Mouse (Mus musculus): ENCODE measurements around the gene Rnf145. TPM values are rescaled to one million over a fixed set of nuclear protein-coding genes. Genes with fewer than 3 reads are reported as not detected.

Rnf145 gene
- total RNA-seq (2021): 10 to 100 TPM; 30.6 to 32.2 TPM
- long read RNA-seq, experiment 1, transcript Rnf145-201 (11 exons, 3,570 nt): major isoform, 40 of 53 reads
- long read RNA-seq, experiment 1, partial matches to known transcripts: 6 of 53 reads
- long read RNA-seq, experiment 1, other reads (novel, unspliced or antisense): 7 of 53 reads
- long read RNA-seq, experiment 2, transcript Rnf145-201 (11 exons, 3,570 nt): major isoform, 41 of 50 reads
- long read RNA-seq, experiment 2, partial matches to known transcripts: 5 of 50 reads
- long read RNA-seq, experiment 2, other reads (novel, unspliced or antisense): 4 of 50 reads

GRCm38 (mm10) chr11:44518281-44519095, at the start of gene Rnf145:
Gene Rnf145, plus strand, starts transcription at chr11:44518964.
- DNase-seq (ENCODE audit: low spot score in 2 of 2): peak; percentile 60 to 74

GRCm38 (mm10) chr11:44469646-44470431, 48.9 kb upstream of the Rnf145 start:
- DNase-seq (ENCODE audit: low spot score in 2 of 2): no peak

GRCm38 (mm10) chr11:44470432-44471336, 48.1 kb upstream of the Rnf145 start, which contains the start of gene Ublcp1:
Gene Ublcp1, minus strand, starts transcription at chr11:44470498.
- DNase-seq (ENCODE audit: low spot score in 2 of 2): peak; percentile 92 to 93

GRCm38 (mm10) chr11:44471337-44471995, 47.3 kb upstream of the Rnf145 start:
- no peak for DNase-seq (ENCODE audit: low spot score in 2 of 2)

GRCm38 (mm10) chr11:44475467-44475866, 43.3 kb upstream of the Rnf145 start:
- no peak for DNase-seq (ENCODE audit: low spot score in 2 of 2)

GRCm38 (mm10) chr11:44476445-44476844, 42.3 kb upstream of the Rnf145 start:
- no peak for DNase-seq (ENCODE audit: low spot score in 2 of 2)

GRCm38 (mm10) chr11:44478382-44478781, 40.4 kb upstream of the Rnf145 start:
- no peak for DNase-seq (ENCODE audit: low spot score in 2 of 2)

- DNase-seq (ENCODE audit: low spot score in 2 of 2): no peak
Observed at GRCm38 (mm10) chr11:44480246-44480645, 38.5 kb upstream of the Rnf145 start.

GRCm38 (mm10) chr11:44485089-44485736, 33.6 kb upstream of the Rnf145 start:
- no peak for DNase-seq (ENCODE audit: low spot score in 2 of 2)

- DNase-seq (ENCODE audit: low spot score in 2 of 2): no peak
Observed at GRCm38 (mm10) chr11:44489117-44489516, 29.6 kb upstream of the Rnf145 start.

- DNase-seq (ENCODE audit: low spot score in 2 of 2): no peak
Observed at GRCm38 (mm10) chr11:44494643-44495323, 24.0 kb upstream of the Rnf145 start.

GRCm38 (mm10) chr11:44496217-44496616, 22.5 kb upstream of the Rnf145 start:
- DNase-seq (ENCODE audit: low spot score in 2 of 2): no peak

GRCm38 (mm10) chr11:44498412-44499272, 20.1 kb upstream of the Rnf145 start:
- no peak for DNase-seq (ENCODE audit: low spot score in 2 of 2)

GRCm38 (mm10) chr11:44500966-44501365, 17.8 kb upstream of the Rnf145 start:
- DNase-seq (ENCODE audit: low spot score in 2 of 2): no peak

GRCm38 (mm10) chr11:44501477-44501876, 17.3 kb upstream of the Rnf145 start:
- no peak for DNase-seq (ENCODE audit: low spot score in 2 of 2)

GRCm38 (mm10) chr11:44502931-44503330, 15.8 kb upstream of the Rnf145 start:
- no peak for DNase-seq (ENCODE audit: low spot score in 2 of 2)

- DNase-seq (ENCODE audit: low spot score in 2 of 2): no peak
Observed at GRCm38 (mm10) chr11:44504146-44504545, 14.6 kb upstream of the Rnf145 start.

GRCm38 (mm10) chr11:44504761-44505160, 14.0 kb upstream of the Rnf145 start:
- DNase-seq (ENCODE audit: low spot score in 2 of 2): no peak

All from gastrocnemius, postnatal 4 days (tissue).